Mouse (Mus musculus) left cerebral cortex, postnatal 14 days (tissue): ENCODE results near the gene Col26a1. TPM values are rescaled to one million over a fixed set of nuclear protein-coding genes. Genes with fewer than 3 reads are reported as not detected.

Source experiments
- DNase-seq, 2 experiments: peaks; one replicate each; pipeline ENCODE4 v3.0.0; 2021 to 2022; ENCODE audit warnings: low spot score in 2 of 2, mixed read lengths in 1 of 2
- intact Hi-C: fragments of 180-260 bp; cut with DNase I; formaldehyde crosslinking; loops from one replicate; pipeline ENCODE4 v1.15.1; 2025
- total RNA-seq, 2 experiments: library from RNA; stranded (reverse); gene quantifications; 2 replicates each; pipeline ENCODE4 v1.2.3; 2021

Gene Col26a1
- total RNA-seq, 2 experiments from 2014 or later = 17.2 to 20.4 TPM

DNA sequence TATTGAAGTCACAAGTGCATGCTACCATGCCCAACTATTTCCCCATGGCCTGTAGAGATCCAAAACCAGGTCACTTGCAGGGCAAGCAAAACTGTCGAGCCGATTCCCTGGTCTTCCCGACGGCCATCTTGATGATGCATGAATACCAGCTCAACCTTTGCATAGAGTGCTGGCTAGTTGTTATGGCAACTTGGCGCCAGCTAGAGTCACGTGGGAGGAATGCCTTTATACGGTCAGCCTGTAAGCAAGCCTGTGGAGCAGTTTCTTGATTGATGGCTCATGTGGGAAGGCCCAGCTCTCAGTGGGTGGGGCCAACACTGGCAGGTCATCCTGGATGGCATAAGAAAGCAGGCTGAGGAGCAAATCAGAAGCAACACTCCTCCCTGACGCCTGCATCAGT is 61.0 kb downstream of the Col26a1 start:
- intact Hi-C loops = no loop called here
- DNase-seq = peak in 1 of 2 experiments; percentile 12

GRCm38 (mm10) chr5:136820911-136821310 is 62.1 kb downstream of the Col26a1 start:
- intact Hi-C loops = no loop called here

GRCm38 (mm10) chr5:136819686-136820085 is 63.3 kb downstream of the Col26a1 start:
- DNase-seq = no peak
- intact Hi-C loops = no loop called here

More at GRCm38 (mm10) chr5:136820911-136821310, 62.1 kb downstream of the Col26a1 start:
- no peak for DNase-seq

- intact Hi-C loops = no loop called here
- DNase-seq = no peak
These were observed 72.3 kb downstream of the Col26a1 start for GRCm38 (mm10) chr5:136810539-136811374.

DNA sequence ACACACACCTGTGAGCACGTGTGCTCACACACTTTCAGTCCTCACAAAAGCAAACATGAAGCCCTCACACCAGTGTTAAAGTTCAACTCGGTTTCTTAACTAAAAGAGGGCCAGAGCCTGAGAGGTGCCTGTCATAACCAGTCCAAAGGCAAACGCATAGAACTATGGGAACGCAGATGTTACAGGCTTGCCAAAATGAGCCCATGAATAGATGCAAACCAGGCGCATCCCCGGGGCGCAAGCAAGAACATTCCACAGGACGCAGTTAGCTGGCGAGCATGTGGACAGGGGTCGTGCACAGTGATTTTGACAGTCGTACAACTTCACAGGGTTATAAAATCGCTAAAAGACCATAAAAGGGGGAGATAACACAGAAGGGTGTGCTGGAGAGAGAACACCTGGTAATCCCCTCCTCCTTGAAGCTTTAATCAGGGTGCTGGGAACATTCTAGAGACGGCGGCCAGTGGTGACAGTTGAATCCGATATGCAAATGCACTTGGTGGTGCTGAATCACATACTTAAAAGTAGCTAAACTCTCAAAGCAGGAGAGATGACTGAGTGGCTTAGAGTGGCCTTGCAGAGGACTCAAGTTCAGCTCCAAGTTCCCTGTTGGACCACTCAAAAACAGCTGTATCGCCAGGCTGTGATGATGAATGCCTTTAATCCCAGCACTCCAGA is 76.5 kb downstream of the Col26a1 start:
- no peak for DNase-seq
- intact Hi-C loops = no loop called here

GRCm38 (mm10) chr5:136805019-136805418 is 78.0 kb downstream of the Col26a1 start:
- DNase-seq = no peak
- intact Hi-C loops = no loop called here

GRCm38 (mm10) chr5:136804246-136804645 is 78.8 kb downstream of the Col26a1 start:
- intact Hi-C loops = no loop called here
- DNase-seq = no peak

DNA sequence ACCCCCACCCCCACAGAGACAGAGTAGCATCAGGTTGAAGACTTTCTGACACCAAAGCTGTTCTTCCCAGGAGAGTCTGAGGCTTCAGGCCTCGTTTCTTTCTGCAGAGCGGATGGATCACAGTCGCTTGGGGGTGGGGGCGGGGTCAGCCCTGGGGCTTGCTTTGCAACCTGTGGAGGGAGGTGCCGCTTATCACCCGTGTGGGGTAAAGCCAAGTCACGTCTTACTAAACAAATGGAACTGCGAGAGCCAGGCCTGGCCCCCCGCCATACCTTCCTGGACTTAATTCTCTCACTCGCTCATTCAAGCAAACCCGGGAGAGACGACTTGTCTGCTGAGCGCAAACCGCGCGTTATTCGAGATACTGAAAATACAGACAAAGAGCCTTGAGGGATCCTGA is 80.3 kb downstream of the Col26a1 start:
- intact Hi-C loops = no loop called here
- no peak for DNase-seq

- intact Hi-C loops = loop anchor here (10.0 kb wide), 1 partner anchor 308 kb away; no protein-coding TSS in a partner anchor
- DNase-seq = no peak
These were observed 86.1 kb downstream of the Col26a1 start for GRCm38 (mm10) chr5:136796917-136797316.

- intact Hi-C loops = loop anchor here (10.0 kb wide), 1 partner anchor 311 kb away; no protein-coding TSS in a partner anchor
- no peak for DNase-seq
These were observed 89.2 kb downstream of the Col26a1 start for GRCm38 (mm10) chr5:136793807-136794206.

- DNase-seq = no peak
- intact Hi-C loops = loop anchor here (10.0 kb wide), 1 partner anchor 312 kb away; no protein-coding TSS in a partner anchor
These were observed 90.5 kb downstream of the Col26a1 start for GRCm38 (mm10) chr5:136792541-136792940.

GRCm38 (mm10) chr5:136791204-136791603 is 91.8 kb downstream of the Col26a1 start:
- intact Hi-C loops = loop anchor here (10.0 kb wide), 1 partner anchor 314 kb away; no protein-coding TSS in a partner anchor

GRCm38 (mm10) chr5:136790570-136791196 is 92.3 kb downstream of the Col26a1 start:
- peak; percentile 95 for DNase-seq

More at GRCm38 (mm10) chr5:136791204-136791603, 91.8 kb downstream of the Col26a1 start:
- no peak for DNase-seq

DNA sequence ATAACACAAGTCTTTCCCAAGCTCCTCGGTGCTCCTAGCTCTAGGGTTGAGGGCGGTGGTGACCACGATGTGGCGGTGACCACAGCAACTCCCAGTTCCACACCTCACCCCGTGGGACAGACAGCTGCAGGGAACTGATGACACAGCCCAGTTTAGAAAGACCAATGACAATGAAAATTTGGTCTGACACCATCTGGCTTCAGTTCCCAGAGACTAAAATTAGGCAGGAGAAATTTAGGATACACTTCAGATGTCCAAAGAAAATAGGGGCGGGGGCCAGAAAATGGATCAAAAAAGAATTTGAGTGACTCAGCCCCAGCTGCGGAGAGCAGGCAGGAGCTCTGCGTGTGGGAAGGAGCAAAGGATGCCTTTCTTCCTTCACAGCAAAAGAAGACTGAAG is 98.5 kb downstream of the Col26a1 start:
- intact Hi-C loops = no loop called here
- peak; percentile 52 to 66 for DNase-seq

More at GRCm38 (mm10) chr5:136790570-136791196, 92.3 kb downstream of the Col26a1 start:
- intact Hi-C loops = loop anchor here (1.0 to 10.0 kb wide), 2 partner anchors 91 to 314 kb away; no protein-coding TSS in a partner anchor

GRCm38 (mm10) chr5:136782600-136782999 is 100.4 kb downstream of the Col26a1 start:
- intact Hi-C loops = no loop called here
- no peak for DNase-seq

DNA sequence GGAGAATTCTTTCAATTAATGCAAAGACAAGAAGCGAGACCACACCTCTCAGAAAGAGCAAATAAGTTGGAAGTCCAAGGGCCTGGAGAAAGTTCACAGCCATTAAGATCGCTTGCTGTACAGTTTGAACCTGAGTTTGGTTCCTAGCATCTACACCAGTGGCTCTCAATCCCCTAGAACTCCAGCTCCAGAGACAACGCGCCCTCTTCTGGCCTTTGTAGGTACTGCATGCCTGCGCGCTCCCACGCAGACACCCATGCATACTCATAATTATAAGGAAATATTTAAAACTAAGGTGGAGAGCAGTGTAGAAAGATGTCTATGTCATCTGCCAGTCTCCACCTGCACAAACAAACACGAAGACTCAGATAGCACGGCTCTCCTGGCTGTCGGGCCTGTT is 102.5 kb downstream of the Col26a1 start:
- peak; percentile 38 to 46 for DNase-seq
- intact Hi-C loops = no loop called here

DNA sequence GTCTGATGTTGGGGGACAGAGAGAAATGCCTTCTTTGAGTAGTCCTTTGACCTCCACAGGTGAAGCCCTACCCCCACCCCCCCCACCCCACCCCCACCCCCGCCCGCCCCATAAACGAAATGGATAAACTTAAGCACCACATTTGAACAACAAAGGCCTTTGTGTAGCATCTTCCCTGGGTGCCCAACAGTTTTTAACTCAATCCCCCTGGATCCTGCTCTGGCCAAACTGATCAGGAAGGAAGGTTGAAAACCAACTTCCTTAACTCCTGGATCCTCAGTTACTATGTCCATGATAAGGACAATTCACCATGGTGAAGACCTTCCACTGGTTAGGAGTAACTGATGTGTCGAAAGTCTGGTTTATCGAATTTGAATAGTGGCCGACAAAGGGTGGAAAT is 103.1 kb downstream of the Col26a1 start:
- intact Hi-C loops = no loop called here
- DNase-seq = no peak

- intact Hi-C loops = no loop called here
- DNase-seq = peak in 1 of 2 experiments; percentile 36
These were observed 107.5 kb downstream of the Col26a1 start for GRCm38 (mm10) chr5:136775548-136775947.
